Mouse (Mus musculus) lung, adult 2 months (tissue): ENCODE data around the gene Spata6. TPM values are rescaled to one million over a fixed set of nuclear protein-coding genes. Genes with fewer than 3 reads are reported as not detected.

ENCODE experiments used
- DNase-seq: peaks from one replicate; pipeline ENCODE4 v3.0.0; 2022
- H3K4me1 ChIP-seq: fragments of 200-500 bp; 2 replicates; pipeline ENCODE4 v1.6.1; 2011; ENCODE audit warnings: low read length; ENCODE audit not compliant: control insufficient read depth, insufficient read depth
- H3K4me3 ChIP-seq: fragments of 200-500 bp; replicated peaks from 2 replicates; pipeline ENCODE3; 2011; ENCODE audit warnings: low read depth, mild to moderate bottlenecking, control low read depth, low read length; ENCODE audit errors: extremely low read depth
- CTCF ChIP-seq: fragments of 200-500 bp; IDR thresholded peaks from 2 replicates; pipeline ENCODE4 v1.5.1; 2011; ENCODE audit warnings: mild to moderate bottlenecking, low read length, control low read depth; ENCODE audit not compliant: insufficient read depth
- POLR2A ChIP-seq: fragments of 200-500 bp; IDR thresholded peaks from 2 replicates; pipeline ENCODE4 v1.6.1; 2011; ENCODE audit warnings: low read depth, mild to moderate bottlenecking, control low read depth, low read length, borderline replicate concordance; ENCODE audit errors: extremely low read depth
- WGBS: fragments of 180-500 bp; shearing (Covaris S2); methylation state at CpG from one replicate; pipeline ENCODE4 v1.1.7; 2018; 5-methylcytosine and 5-hydroxymethylcytosine counted together
- polyA plus RNA-seq: library from polyadenylated mRNA; depleted of rRNA; stranded (reverse); fragments of >200 nt; gene quantifications from 2 replicates; pipeline ENCODE4 v1.2.3, GENCODE M21; 2012

The Spata6 gene
- polyA plus RNA-seq, 1 experiment, result 27.8 TPM

DNA sequence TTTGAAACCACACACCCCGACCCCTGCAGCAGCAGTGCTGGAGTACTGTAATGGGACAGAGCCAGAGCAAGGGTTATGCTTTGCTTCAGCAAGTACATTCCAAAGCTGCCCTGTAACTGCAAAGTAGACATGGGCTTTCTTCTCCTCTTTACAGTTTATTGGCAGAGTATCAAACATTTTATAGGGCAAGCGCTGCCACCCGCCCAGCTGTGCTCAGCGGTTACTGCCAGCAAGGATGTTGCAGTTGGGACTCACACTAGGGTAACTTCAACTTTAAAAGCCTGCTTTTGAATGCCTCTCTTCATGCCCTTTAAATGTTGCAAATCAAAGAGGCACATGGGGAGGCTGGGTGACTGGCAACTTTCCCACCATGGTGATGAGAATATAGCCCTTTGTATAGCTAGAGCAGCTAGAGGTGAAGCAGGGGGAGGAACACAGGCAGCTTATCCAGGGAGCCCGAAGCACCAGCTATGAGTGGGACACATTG lies 28.7 kb upstream of the Spata6 start:
- TF ChIP-seq CTCF, result no peak
- TF ChIP-seq POLR2A, result no peak
- Histone ChIP-seq H3K4me1 (no peaks in the 10 kb centered on the region), H3K4me3 (no peak overlapping the region)
- WGBS, result 47% methylated on average over 5 of the region's 5 CpGs
- no peak for DNase-seq

- WGBS, result 60% methylated on average over 1 of the region's 1 CpGs
- no peak for TF ChIP-seq CTCF
- no peak for TF ChIP-seq POLR2A
- no peak overlapping the region for H3K4me3 ChIP-seq
- DNase-seq, result no peak
- no peaks in the 10 kb centered on the region for H3K4me1 ChIP-seq
Observed at GRCm38 (mm10) chr4:111701381-111701780, 18.4 kb upstream of the Spata6 start.

- TF ChIP-seq POLR2A, result no peak
- TF ChIP-seq CTCF, result no peak
- H3K4me1 ChIP-seq, result no peaks in the 10 kb centered on the region
- no peak overlapping the region for H3K4me3 ChIP-seq
- 90% methylated on average over 2 of the region's 2 CpGs for WGBS
- DNase-seq, result no peak
Observed at GRCm38 (mm10) chr4:111704126-111704525, 15.7 kb upstream of the Spata6 start.

- 48% methylated on average over 3 of the region's 3 CpGs for WGBS
- no peaks in the 10 kb centered on the region for H3K4me1 ChIP-seq
- TF ChIP-seq CTCF (no peak), POLR2A (no peak)
- no peak overlapping the region for H3K4me3 ChIP-seq
- no peak for DNase-seq
Observed at GRCm38 (mm10) chr4:111704975-111705374, 14.8 kb upstream of the Spata6 start.

DNA sequence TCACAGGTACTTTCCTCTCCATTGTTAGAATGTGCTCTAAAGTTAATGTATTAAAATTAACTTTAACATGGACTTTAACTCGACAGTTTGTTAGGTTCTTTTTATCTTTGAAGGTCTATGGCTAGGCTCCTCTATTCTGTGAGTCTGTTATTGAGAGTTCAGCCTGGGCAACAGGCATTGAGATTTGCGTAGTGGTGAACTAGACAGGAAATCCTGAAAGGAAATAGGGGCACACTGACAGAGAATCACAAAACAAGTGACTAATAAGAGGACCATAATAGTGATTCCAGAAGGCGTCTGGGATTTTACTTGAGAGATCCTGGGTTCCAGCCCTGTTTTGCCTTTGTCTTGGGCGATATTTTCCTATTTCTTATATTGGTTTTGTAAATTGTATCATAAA lies 488 bp upstream of the Spata6 start:
- peak; percentile 4 for DNase-seq

DNA sequence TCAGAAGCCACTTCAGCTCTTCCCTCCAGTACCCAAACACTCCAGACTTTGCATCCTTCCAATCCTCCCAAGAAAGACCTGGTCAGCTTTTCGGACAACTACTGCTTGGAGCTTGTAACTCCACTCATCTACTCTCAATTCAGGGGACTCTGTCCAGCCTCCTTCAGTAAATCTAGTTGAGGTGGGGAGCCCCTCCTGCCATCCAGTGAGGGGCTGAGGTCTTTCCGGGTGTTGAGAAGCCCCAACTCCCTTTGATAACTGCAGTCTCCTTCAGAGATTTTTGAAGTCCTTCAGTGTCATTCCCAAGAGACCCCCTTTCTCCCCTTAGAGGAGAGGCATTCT lies 849 bp downstream of the Spata6 start:
- peak overlapping the region; percentile 76 for H3K4me3 ChIP-seq
- H3K4me1 ChIP-seq, result peaks cover 3% of the 10 kb centered on the region; the same call in 1 of the 2 replicates
- no peak for DNase-seq
- 6% methylated on average over 2 of the region's 2 CpGs for WGBS
- no peak for TF ChIP-seq CTCF
- TF ChIP-seq POLR2A, result no peak

More for the DNA sequence above, 488 bp upstream of the Spata6 start:
- Histone ChIP-seq H3K4me3 (peak overlapping the region; percentile 34), H3K4me1 (peaks cover 3% of the 10 kb centered on the region; the same call in 1 of the 2 replicates)
- 41% methylated on average over 4 of the region's 4 CpGs for WGBS
- TF ChIP-seq CTCF (no peak), POLR2A (no peak)

DNA sequence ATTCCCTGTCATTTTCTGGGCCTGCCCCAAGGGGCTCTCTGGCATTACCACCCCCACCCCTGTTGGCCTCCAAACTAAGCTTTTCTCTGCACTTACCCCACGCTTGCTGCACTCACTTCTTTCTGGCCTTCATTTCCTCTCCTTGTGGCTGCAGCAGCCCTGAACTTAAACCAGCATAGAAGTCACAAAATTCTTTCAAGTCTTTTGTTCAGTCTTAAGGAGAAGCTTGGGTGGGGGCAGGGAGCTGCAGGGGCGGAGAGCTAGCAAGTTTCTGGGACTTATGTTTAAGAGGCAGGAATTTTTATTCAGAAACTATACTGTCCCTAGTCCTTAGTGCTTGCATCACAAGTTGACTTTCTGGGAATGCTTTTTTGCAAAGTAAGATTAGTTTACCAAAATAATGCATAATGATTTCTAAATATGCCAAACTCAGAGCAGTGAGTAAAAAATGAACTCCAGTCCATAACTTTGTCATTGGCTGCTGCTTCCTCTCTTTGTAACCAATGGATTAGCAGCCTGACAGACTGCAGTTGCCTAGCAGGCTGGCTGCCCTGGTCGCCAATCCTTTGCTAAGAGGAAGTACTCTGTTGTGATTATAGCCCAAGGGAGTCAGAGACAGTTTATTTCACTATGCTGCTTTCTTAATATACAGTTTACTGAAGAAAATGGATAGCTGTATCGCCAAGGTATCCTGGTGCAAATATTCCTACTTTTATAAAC lies 1.5 kb downstream of the Spata6 start:
- DNase-seq, result no peak
- 10% methylated on average over 4 of the region's 4 CpGs for WGBS
- no peak for TF ChIP-seq POLR2A
- Histone ChIP-seq H3K4me3 (peak overlapping the region; percentile 11), H3K4me1 (peaks cover 3% of the 10 kb centered on the region; the same call in 1 of the 2 replicates)

- no peak for DNase-seq
- no peak for TF ChIP-seq POLR2A
- no peak for TF ChIP-seq CTCF
- Histone ChIP-seq H3K4me1 (no peaks in the 10 kb centered on the region), H3K4me3 (no peak overlapping the region)
- WGBS, result 88% methylated on average over 1 of the region's 1 CpGs
Observed at GRCm38 (mm10) chr4:111737551-111737950, 17.8 kb downstream of the Spata6 start.

GRCm38 (mm10) chr4:111780533-111780932 lies 60.7 kb downstream of the Spata6 start:
- TF ChIP-seq CTCF (no peak), POLR2A (no peak)
- Histone ChIP-seq H3K4me3 (no peak overlapping the region), H3K4me1 (no peaks in the 10 kb centered on the region)
- WGBS, result 73% methylated on average over 4 of the region's 4 CpGs
- no peak for DNase-seq

DNA sequence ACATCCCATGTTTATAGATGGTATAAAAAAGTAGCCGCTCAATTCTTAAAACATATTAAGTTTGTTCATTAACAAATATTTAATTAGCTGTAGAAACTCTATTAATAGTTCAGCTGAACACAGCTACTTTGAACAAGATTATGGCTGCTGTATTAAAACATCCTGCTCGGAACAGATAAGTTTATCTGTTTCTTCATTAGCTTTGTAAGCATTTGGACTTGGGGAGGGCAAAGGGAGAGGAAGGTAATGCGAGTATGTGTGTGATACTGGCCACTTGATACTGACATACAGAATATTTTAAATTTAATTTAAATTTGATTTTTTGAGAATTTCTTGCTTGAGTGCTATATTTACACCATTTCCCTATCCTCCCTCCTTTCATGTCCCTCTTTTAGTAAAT lies 80.1 kb downstream of the Spata6 start:
- no peak for DNase-seq
- 91% methylated on average over 3 of the region's 3 CpGs for WGBS

DNA sequence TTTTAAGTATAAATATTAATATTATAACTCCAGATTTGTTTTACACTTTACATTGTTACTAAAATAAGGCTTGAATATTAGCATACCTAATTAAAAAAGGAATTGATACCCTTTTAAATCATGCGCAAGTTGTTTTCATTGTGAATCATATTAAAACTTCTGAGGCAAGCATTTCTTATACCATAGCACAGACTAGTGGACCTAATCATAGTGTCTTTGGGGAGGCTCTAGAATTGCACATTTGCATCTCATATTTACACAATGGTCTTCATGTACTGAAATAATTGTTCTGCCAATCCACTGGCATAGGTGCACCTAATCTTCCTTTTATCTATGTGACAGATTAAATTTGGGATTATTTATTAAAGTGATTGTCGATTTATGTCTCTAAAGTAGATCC lies 83.4 kb downstream of the Spata6 start:
- WGBS, result 95% methylated on average over 2 of the region's 2 CpGs
- TF ChIP-seq POLR2A, result no peak
- TF ChIP-seq CTCF, result no peak
- no peaks in the 10 kb centered on the region for H3K4me1 ChIP-seq
- H3K4me3 ChIP-seq, result no peak overlapping the region
- no peak for DNase-seq

More for the DNA sequence above, 80.1 kb downstream of the Spata6 start:
- H3K4me1 ChIP-seq, result no peaks in the 10 kb centered on the region
- TF ChIP-seq POLR2A (no peak), CTCF (no peak)
- no peak overlapping the region for H3K4me3 ChIP-seq
